Mouse (Mus musculus): ENCODE data around the gene Txnl4b. TPM values are rescaled to one million over a fixed set of nuclear protein-coding genes. Genes with fewer than 3 reads are reported as not detected.

The Txnl4b gene
- total and polyA plus RNA-seq, 2 experiments from 2014 or later: 10.0 to 33.5 TPM

DNA sequence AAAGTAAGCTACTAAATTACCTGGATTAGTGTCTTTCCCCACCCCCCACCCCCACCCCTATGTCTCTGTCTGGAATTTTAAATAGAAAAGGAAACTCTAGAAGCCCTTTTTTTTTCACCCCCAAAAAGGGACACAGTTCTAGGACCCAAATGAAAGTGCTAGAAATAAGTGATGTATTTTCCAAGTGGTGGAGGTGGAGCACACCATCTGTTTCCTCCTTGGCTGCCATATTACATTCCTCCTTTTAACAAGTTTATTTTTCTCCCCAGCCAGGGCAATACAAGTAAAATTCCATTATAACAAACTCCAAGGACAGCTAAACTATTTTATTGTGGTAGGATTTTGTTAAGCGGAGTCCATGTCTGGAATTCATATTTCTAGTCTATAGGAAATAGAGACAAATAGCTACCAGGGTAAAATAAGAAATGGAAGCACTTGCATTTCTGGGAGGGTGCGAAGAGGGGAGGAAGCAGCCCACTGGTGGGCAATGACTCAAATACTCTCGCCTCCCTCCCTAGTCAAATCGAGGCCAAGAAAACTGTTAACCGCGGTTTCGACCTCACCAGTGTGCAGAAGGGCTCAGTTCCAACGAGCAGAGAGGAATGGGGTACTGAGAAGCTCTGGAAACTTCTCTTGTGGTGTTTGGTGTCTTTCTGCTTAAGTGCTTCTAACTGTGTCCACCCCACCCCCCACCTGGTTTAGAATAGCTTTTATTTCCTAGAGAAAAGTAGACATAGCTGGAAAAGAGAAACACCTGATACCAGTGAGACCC is 22.8 kb upstream of the Txnl4b start:
- Histone ChIP-seq H3K9ac (replicated peaks; ENCODE audit: low read length, poor library complexity, severe bottlenecking) (no peak overlapping the region), H3K27ac (ENCODE audit: low read depth, low read length) (no peak overlapping the region), H3K9me3 (ENCODE audit: low read length) (no peaks in the 10 kb centered on the region), H3K4me2 (ENCODE audit: low read depth, low read length, poor library complexity, severe bottlenecking) (no peak overlapping the region), H3K4me3 (ENCODE audit: low read depth, low read length) (no peak overlapping the region), H3K36me3 (ENCODE audit: insufficient read depth, low read length) (peaks cover 13% of the 10 kb centered on the region), H3K27me3 (ENCODE audit: insufficient read depth, low read length) (no peaks in the 10 kb centered on the region), H3K4me1 (ENCODE audit: insufficient read depth, low read length) (no peaks in the 10 kb centered on the region)
- ATAC-seq (ENCODE audit: low FRiP score): no peak
- DNase-seq (ENCODE audit: low spot score): no peak
- TF ChIP-seq CTCF (IDR thresholded peaks at IDR 0.05): no peak
- WGBS: 86% methylated on average over 8 of the region's 8 CpGs

DNA sequence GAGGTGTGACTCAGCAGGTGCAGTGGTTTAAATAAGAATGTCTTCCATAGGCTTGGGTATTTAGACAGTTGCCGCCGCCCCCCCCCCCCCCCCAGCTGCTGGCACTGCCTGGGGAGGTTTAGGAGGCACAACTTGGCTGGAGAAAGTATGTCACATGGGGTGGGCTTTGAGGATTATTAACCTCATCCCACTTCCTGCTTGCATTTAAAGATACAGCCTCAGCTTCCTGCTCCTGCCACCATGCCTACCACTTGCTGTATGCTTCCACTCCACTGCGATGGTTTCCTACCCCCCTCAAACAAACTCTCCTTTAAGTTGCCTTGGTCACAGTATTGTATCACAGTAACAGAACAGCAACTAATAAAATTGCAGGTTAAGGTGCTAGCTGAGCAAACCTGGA is 21.6 kb upstream of the Txnl4b start:
- Histone ChIP-seq H3K4me1 (ENCODE audit: insufficient read depth, low read length) (no peaks in the 10 kb centered on the region), H3K9me3 (ENCODE audit: low read length) (no peaks in the 10 kb centered on the region), H3K4me3 (ENCODE audit: low read depth, low read length) (no peak overlapping the region), H3K4me2 (ENCODE audit: low read depth, low read length, poor library complexity, severe bottlenecking) (no peak overlapping the region), H3K9ac (replicated peaks; ENCODE audit: low read length, poor library complexity, severe bottlenecking) (no peak overlapping the region), H3K36me3 (ENCODE audit: insufficient read depth, low read length) (peaks cover 19% of the 10 kb centered on the region), H3K27me3 (ENCODE audit: insufficient read depth, low read length) (no peaks in the 10 kb centered on the region), H3K27ac (ENCODE audit: low read depth, low read length) (no peak overlapping the region)
- TF ChIP-seq CTCF (IDR thresholded peaks at IDR 0.05): no peak
- WGBS: 49% methylated on average over 2 of the region's 3 CpGs
- DNase-seq (ENCODE audit: low spot score) (no peak), ATAC-seq (ENCODE audit: low FRiP score) (no peak)

DNA sequence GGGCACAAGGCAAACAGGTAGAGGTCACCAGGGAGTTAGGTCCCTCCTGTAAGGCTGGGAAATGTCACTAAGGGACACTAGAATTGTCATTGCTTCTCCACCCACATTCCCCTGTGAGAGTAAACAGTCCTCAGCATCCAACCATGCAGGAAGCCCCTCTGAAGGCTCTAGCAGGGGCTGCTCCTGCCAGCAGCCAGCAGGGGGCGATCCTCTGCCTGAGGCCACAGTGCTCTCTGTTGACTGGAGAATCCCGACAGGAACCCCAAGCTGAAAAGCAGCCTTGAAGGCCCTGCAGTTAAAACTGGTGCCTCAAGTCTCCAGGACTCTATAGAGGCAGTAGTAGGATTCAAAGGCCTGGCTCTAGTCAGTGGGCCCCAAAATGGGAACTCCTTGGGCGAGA is 14.0 kb upstream of the Txnl4b start:
- WGBS: 36% methylated on average over 3 of the region's 3 CpGs

DNA sequence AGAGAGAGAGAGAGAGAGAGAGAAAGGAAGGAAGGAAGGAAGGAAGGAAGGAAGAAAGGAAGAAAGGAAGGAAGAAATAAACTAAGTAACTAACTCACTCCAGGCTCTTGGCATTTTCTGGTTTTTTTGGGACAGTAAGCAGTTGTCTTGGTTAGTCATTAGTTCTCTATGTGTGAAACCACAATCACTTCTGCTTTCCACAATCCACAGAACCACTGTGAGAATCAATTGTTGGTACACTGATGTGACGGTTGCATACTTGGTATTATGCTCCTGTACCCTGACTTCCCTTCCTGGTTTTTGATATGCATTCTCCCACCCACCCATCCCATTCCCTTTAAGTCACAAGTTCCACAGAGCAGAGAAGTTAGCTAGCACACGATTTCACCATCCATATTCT is 1.8 kb upstream of the Txnl4b start:
- H3K4me2 ChIP-seq (ENCODE audit: low read depth, low read length, poor library complexity, severe bottlenecking): no peak overlapping the region
- WGBS: 88% methylated on average over 2 of the region's 2 CpGs
- ATAC-seq (ENCODE audit: low FRiP score) (no peak), DNase-seq (ENCODE audit: low spot score) (no peak)
- no peaks in the 10 kb centered on the region for H3K27me3 ChIP-seq (ENCODE audit: insufficient read depth, low read length)
- no peaks in the 10 kb centered on the region for H3K9me3 ChIP-seq (ENCODE audit: low read length)
- H3K27ac ChIP-seq (ENCODE audit: low read depth, low read length): no peak overlapping the region
- H3K4me3 ChIP-seq (ENCODE audit: low read depth, low read length): no peak overlapping the region
- no peak overlapping the region for H3K9ac ChIP-seq (replicated peaks; ENCODE audit: low read length, poor library complexity, severe bottlenecking)
- TF ChIP-seq CTCF (IDR thresholded peaks at IDR 0.05): no peak
- peaks cover 6% of the 10 kb centered on the region; the same call in 1 of the 2 replicates for H3K4me1 ChIP-seq (ENCODE audit: insufficient read depth, low read length)
- peaks cover 37% of the 10 kb centered on the region for H3K36me3 ChIP-seq (ENCODE audit: insufficient read depth, low read length)

More for the DNA sequence above, 14.0 kb upstream of the Txnl4b start:
- H3K27ac ChIP-seq (ENCODE audit: low read depth, low read length): no peak overlapping the region
- H3K4me1 ChIP-seq (ENCODE audit: insufficient read depth, low read length): no peaks in the 10 kb centered on the region
- peaks cover 94% of the 10 kb centered on the region for H3K36me3 ChIP-seq (ENCODE audit: insufficient read depth, low read length)
- H3K9me3 ChIP-seq (ENCODE audit: low read length): no peaks in the 10 kb centered on the region
- no peak for ATAC-seq (ENCODE audit: low FRiP score)
- H3K4me3 ChIP-seq (ENCODE audit: low read depth, low read length): no peak overlapping the region
- H3K4me2 ChIP-seq (ENCODE audit: low read depth, low read length, poor library complexity, severe bottlenecking): no peak overlapping the region
- peak; percentile 10 for DNase-seq (ENCODE audit: low spot score)
- H3K27me3 ChIP-seq (ENCODE audit: insufficient read depth, low read length): no peaks in the 10 kb centered on the region
- TF ChIP-seq CTCF (IDR thresholded peaks at IDR 0.05): peak; percentile 64
- H3K9ac ChIP-seq (replicated peaks; ENCODE audit: low read length, poor library complexity, severe bottlenecking): no peak overlapping the region

DNA sequence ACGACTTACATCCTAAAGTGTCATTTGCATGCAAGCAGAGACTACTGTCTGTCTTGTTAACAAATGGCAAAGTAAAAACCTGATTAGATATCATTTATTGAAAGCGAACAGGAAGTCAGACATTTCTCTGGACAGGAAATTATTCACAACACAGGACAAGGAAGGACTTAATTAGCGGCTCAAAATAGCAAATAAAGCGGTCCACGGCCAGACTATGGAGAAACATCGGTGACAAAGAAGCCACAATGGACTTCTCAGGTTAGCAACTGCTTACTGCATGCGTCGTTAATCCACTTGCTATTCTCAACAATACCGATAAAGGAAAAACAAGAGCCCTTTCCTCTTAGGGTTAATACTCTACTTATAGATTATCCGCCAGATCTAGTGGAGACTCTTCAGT is 926 bp upstream of the Txnl4b start:
- Histone ChIP-seq H3K9ac (replicated peaks; ENCODE audit: low read length, poor library complexity, severe bottlenecking) (peak overlapping the region; percentile 83), H3K27ac (ENCODE audit: low read depth, low read length) (peak overlapping the region; percentile 79), H3K36me3 (ENCODE audit: insufficient read depth, low read length) (peaks cover 32% of the 10 kb centered on the region), H3K27me3 (ENCODE audit: insufficient read depth, low read length) (no peaks in the 10 kb centered on the region), H3K9me3 (ENCODE audit: low read length) (no peaks in the 10 kb centered on the region), H3K4me1 (ENCODE audit: insufficient read depth, low read length) (peaks cover 6% of the 10 kb centered on the region; the same call in 1 of the 2 replicates), H3K4me2 (ENCODE audit: low read depth, low read length, poor library complexity, severe bottlenecking) (peak overlapping the region; percentile 89), H3K4me3 (ENCODE audit: low read depth, low read length) (peak overlapping the region; percentile 93)
- ATAC-seq (ENCODE audit: low FRiP score): no peak
- WGBS: 4% methylated on average over 10 of the region's 10 CpGs
- no peak for TF ChIP-seq CTCF (IDR thresholded peaks at IDR 0.05)
- no peak for DNase-seq (ENCODE audit: low spot score)

DNA sequence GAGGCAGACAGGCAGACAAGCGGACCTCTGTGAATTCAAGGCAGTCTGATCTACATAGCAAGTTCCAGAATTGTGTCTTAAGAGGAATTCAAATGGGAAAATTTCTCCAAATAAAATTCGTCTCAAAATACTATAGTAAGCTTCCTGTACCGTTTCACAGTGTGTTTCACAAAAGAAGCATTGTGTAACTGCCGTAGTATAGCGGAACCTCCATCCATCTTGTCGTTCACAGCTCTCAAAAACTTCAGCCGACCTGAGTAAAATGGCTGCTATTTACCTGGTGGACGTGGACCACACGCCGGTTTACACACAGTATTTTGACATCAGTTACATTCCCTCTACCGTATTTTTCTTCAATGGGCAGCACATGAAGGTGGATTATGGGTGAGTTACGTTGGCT is 5.4 kb downstream of the Txnl4b start:
- DNase-seq (ENCODE audit: low spot score) (no peak), ATAC-seq (ENCODE audit: low FRiP score) (no peak)
- Histone ChIP-seq H3K36me3 (ENCODE audit: insufficient read depth, low read length) (0 out of 2 replicates have a peak, but pooled peaks cover 11% of the 10 kb centered on the region), H3K4me1 (ENCODE audit: insufficient read depth, low read length) (peaks cover 6% of the 10 kb centered on the region; the same call in 1 of the 2 replicates), H3K9ac (replicated peaks; ENCODE audit: low read length, poor library complexity, severe bottlenecking) (no peak overlapping the region), H3K27ac (ENCODE audit: low read depth, low read length) (no peak overlapping the region), H3K27me3 (ENCODE audit: insufficient read depth, low read length) (no peaks in the 10 kb centered on the region), H3K4me3 (ENCODE audit: low read depth, low read length) (no peak overlapping the region), H3K4me2 (ENCODE audit: low read depth, low read length, poor library complexity, severe bottlenecking) (no peak overlapping the region), H3K9me3 (ENCODE audit: low read length) (no peaks in the 10 kb centered on the region)
- 91% methylated on average over 12 of the region's 12 CpGs for WGBS
- TF ChIP-seq CTCF (IDR thresholded peaks at IDR 0.05): no peak
